Comparison of ENCODE assay signal across 10 mouse cellular contexts in genomic region chr1:76276148-76276547, GRCm38 (mm10).
DNase-seq lines count a peak whose midpoint lies in the region; ATAC-seq lines count a peak whose summit lies in the region.
"Had no signal": no experiment of that assay in that cellular context is flagged by ENCODE, and none has a peak within 500 bp of the region (broad histone marks: within the 10 kb centered on the region; RNA-seq: fewer than 3 reads in every experiment).

No protein-coding gene starts in this region.

- H3K36me3 ChIP-seq in forebrain, embryonic 13.5 days (ENCODE audit: poor library complexity, severe bottlenecking), result no peaks in the 10 kb centered on the region

- H3K4me3 ChIP-seq in forebrain, embryonic 13.5 days, result no peak overlapping the region
- H3K4me3 ChIP-seq: megakaryocyte, embryonic 14.5 days had no signal

- no peak for ATAC-seq in forebrain, embryonic 13.5 days
- ATAC-seq: activated CD4-positive, CD25-positive, alpha-beta regulatory T cell, adult 4 months had no signal

- WGBS in forebrain, embryonic 13.5 days, result 40% methylated on average over 7 of the region's 7 CpGs

- no peak overlapping the region for H3K4me2 ChIP-seq in forebrain, embryonic 13.5 days

- H3K4me1 ChIP-seq in forebrain, embryonic 13.5 days, result peaks cover 5% of the 10 kb centered on the region; the same call in 1 of the 2 replicates
- H3K4me1 ChIP-seq: megakaryocyte, embryonic 14.5 days had no signal

- no peak overlapping the region for H3K27ac ChIP-seq in forebrain, embryonic 13.5 days

- peak; percentile 6 for DNase-seq in embryo, embryonic 10 days (ENCODE audit: low spot score)
- no peak for DNase-seq in embryo, embryonic 9.5 days (ENCODE audit: extremely low spot score)
- peak; percentile 1 for DNase-seq in urinary bladder, postnatal 36 days (ENCODE audit: low spot score in 2 of 2)
- no peak for DNase-seq in urinary bladder, postnatal 25 days (ENCODE audit: low spot score)
- DNase-seq in kidney, postnatal 25 days, result peak; percentile 17 to 38
- no peak for DNase-seq in thymus, postnatal 36 days
- no peak for DNase-seq in frontal cortex, postnatal 14 days (ENCODE audit: low spot score in 2 of 2)

- no peaks in the 10 kb centered on the region for H3K9me3 ChIP-seq in forebrain, embryonic 13.5 days (replicated peaks)

- no peak overlapping the region for H3K9ac ChIP-seq in forebrain, embryonic 13.5 days

- no peaks in the 10 kb centered on the region for H3K27me3 ChIP-seq in forebrain, embryonic 13.5 days
- H3K27me3 ChIP-seq: megakaryocyte, embryonic 14.5 days had no signal

Comparison
In these comparisons a context has a peak if more than half of its experiments do, and no peak if none do; other contexts are left out.
1. DNase-seq: peak in embryo, embryonic 10 days (single experiment), urinary bladder, postnatal 36 days (2 of 2) and kidney, postnatal 25 days (2 of 2); none in embryo, embryonic 9.5 days (single experiment), urinary bladder, postnatal 25 days (single experiment), thymus, postnatal 36 days (0 of 2) and frontal cortex, postnatal 14 days (0 of 2).